Mouse (Mus musculus): ENCODE measurements around the gene Nebl. TPM values are rescaled to one million over a fixed set of nuclear protein-coding genes. Genes with fewer than 3 reads are reported as not detected.

Nebl gene
- 0.79 and 2.4 TPM in 2 replicates for polyA plus RNA-seq (2012; rRNA removed)

- no peaks in the 10 kb centered on the region for H3K36me3 ChIP-seq (ENCODE audit: control insufficient read depth, insufficient read depth, low read length)
- H3K4me1 ChIP-seq (ENCODE audit: control insufficient read depth, insufficient read depth, insufficient read length, low read length): peaks cover 2% of the 10 kb centered on the region; the same call in 1 of the 2 replicates
- no peak for TF ChIP-seq CTCF (IDR thresholded peaks at IDR 0.05; ENCODE audit: extremely low read depth, insufficient read length, insufficient replicate concordance, low read depth, low read length)
- no peak for TF ChIP-seq POLR2A (IDR thresholded peaks at IDR 0.05; ENCODE audit: low read depth, low read length)
- H3K27ac ChIP-seq (ENCODE audit: insufficient read depth, low read depth, low read length): no peak within 1 kb of the TSS
- 3% methylated on average over 59 of the region's 59 CpGs for WGBS
- peaks cover 16% of the 10 kb centered on the region for H3K27me3 ChIP-seq (ENCODE audit: control insufficient read depth, insufficient read depth, low read length)
- peak within 1 kb of the TSS; percentile 62 for H3K4me3 ChIP-seq (ENCODE audit: low read depth, low read length)
These were observed at the start of gene Nebl for GRCm38 (mm10) chr2:17730957-17731830. TSS of gene Nebl (minus strand) at chr2:17731464.

DNA sequence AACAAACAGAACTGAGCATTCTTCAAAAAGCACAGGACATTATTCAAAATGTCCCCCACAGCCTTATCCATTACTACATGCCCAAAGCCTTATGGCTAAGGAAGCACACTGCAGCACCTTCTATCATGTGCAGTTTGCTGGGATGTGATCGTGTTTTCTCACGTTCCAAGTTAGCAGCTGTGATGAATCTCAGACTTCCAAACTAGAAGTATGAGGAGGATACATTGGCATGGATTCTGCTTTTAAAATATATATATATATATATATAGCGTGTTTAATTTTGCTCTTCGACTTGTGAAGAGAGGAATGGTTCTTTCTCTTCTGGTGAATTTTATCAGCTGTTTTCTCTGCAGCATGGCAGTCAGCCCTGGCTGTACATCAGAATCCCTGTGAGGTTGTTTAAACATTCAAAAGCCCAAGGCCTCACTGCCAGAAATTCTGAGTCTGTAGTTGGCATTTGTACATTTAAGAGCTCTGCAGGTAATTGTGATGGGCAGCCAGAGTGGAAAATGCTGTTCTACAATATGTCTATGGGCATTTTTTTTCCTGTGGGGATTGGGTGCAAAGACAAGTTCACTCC is 39.1 kb upstream of the Nebl start:
- Histone ChIP-seq H3K36me3 (ENCODE audit: control insufficient read depth, insufficient read depth, low read length) (no peaks in the 10 kb centered on the region), H3K27me3 (ENCODE audit: control insufficient read depth, insufficient read depth, low read length) (no peaks in the 10 kb centered on the region), H3K27ac (ENCODE audit: insufficient read depth, low read depth, low read length) (no peak overlapping the region), H3K4me1 (ENCODE audit: control insufficient read depth, insufficient read depth, insufficient read length, low read length) (no peaks in the 10 kb centered on the region), H3K4me3 (ENCODE audit: low read depth, low read length) (no peak overlapping the region)
- 83% methylated on average over 4 of the region's 4 CpGs for WGBS
- TF ChIP-seq CTCF (IDR thresholded peaks at IDR 0.05; ENCODE audit: extremely low read depth, insufficient read length, insufficient replicate concordance, low read depth, low read length): no peak
- no peak for TF ChIP-seq POLR2A (IDR thresholded peaks at IDR 0.05; ENCODE audit: low read depth, low read length)

GRCm38 (mm10) chr2:17769242-17769755 is 38.0 kb upstream of the Nebl start:
- Histone ChIP-seq H3K27ac (ENCODE audit: insufficient read depth, low read depth, low read length) (no peak overlapping the region), H3K27me3 (ENCODE audit: control insufficient read depth, insufficient read depth, low read length) (no peaks in the 10 kb centered on the region), H3K4me1 (ENCODE audit: control insufficient read depth, insufficient read depth, insufficient read length, low read length) (no peaks in the 10 kb centered on the region), H3K36me3 (ENCODE audit: control insufficient read depth, insufficient read depth, low read length) (no peaks in the 10 kb centered on the region), H3K4me3 (ENCODE audit: low read depth, low read length) (no peak overlapping the region)
- WGBS: 26% methylated on average over 5 of the region's 5 CpGs
- TF ChIP-seq CTCF (IDR thresholded peaks at IDR 0.05; ENCODE audit: extremely low read depth, insufficient read length, insufficient replicate concordance, low read depth, low read length) (no peak), POLR2A (IDR thresholded peaks at IDR 0.05; ENCODE audit: low read depth, low read length) (no peak)

DNA sequence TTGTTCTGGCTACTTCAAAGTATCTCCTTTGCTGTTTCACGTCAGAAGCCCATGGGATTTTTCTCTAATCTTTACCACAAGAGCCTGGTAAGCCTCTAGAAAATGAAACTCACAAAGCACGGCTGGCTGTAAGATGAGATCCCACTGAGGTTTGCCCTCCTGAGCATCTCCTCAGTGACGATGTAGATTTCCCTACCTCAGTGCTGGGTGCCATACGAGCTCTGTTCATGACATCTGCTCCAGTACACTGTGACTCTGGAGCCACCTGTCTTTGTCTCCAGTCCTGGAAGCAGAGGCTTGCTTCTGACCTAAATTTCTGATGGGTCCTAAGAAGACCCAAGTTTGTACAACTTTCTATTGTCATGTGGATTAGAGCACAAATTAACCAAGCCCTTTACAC is 25.0 kb upstream of the Nebl start:
- no peaks in the 10 kb centered on the region for H3K4me1 ChIP-seq (ENCODE audit: control insufficient read depth, insufficient read depth, insufficient read length, low read length)
- H3K36me3 ChIP-seq (ENCODE audit: control insufficient read depth, insufficient read depth, low read length): no peaks in the 10 kb centered on the region
- TF ChIP-seq POLR2A (IDR thresholded peaks at IDR 0.05; ENCODE audit: low read depth, low read length): no peak
- TF ChIP-seq CTCF (IDR thresholded peaks at IDR 0.05; ENCODE audit: extremely low read depth, insufficient read length, insufficient replicate concordance, low read depth, low read length): no peak
- WGBS: 69% methylated on average over 4 of the region's 4 CpGs
- no peak overlapping the region for H3K27ac ChIP-seq (ENCODE audit: insufficient read depth, low read depth, low read length)
- no peaks in the 10 kb centered on the region for H3K27me3 ChIP-seq (ENCODE audit: control insufficient read depth, insufficient read depth, low read length)
- no peak overlapping the region for H3K4me3 ChIP-seq (ENCODE audit: low read depth, low read length)

GRCm38 (mm10) chr2:17742051-17742763 is 10.9 kb upstream of the Nebl start:
- TF ChIP-seq POLR2A (IDR thresholded peaks at IDR 0.05; ENCODE audit: low read depth, low read length) (no peak), CTCF (IDR thresholded peaks at IDR 0.05; ENCODE audit: extremely low read depth, insufficient read length, insufficient replicate concordance, low read depth, low read length) (no peak)
- Histone ChIP-seq H3K4me3 (ENCODE audit: low read depth, low read length) (no peak overlapping the region), H3K4me1 (ENCODE audit: control insufficient read depth, insufficient read depth, insufficient read length, low read length) (peaks cover 3% of the 10 kb centered on the region; the same call in 1 of the 2 replicates), H3K36me3 (ENCODE audit: control insufficient read depth, insufficient read depth, low read length) (no peaks in the 10 kb centered on the region), H3K27me3 (ENCODE audit: control insufficient read depth, insufficient read depth, low read length) (no peaks in the 10 kb centered on the region), H3K27ac (ENCODE audit: insufficient read depth, low read depth, low read length) (no peak overlapping the region)
- 30% methylated on average over 11 of the region's 11 CpGs for WGBS

GRCm38 (mm10) chr2:17741555-17741954 is 10.3 kb upstream of the Nebl start:
- 19% methylated on average over 16 of the region's 16 CpGs for WGBS
- Histone ChIP-seq H3K36me3 (ENCODE audit: control insufficient read depth, insufficient read depth, low read length) (no peaks in the 10 kb centered on the region), H3K4me1 (ENCODE audit: control insufficient read depth, insufficient read depth, insufficient read length, low read length) (peaks cover 3% of the 10 kb centered on the region; the same call in 1 of the 2 replicates), H3K27me3 (ENCODE audit: control insufficient read depth, insufficient read depth, low read length) (no peaks in the 10 kb centered on the region), H3K4me3 (ENCODE audit: low read depth, low read length) (no peak overlapping the region), H3K27ac (ENCODE audit: insufficient read depth, low read depth, low read length) (no peak overlapping the region)
- TF ChIP-seq POLR2A (IDR thresholded peaks at IDR 0.05; ENCODE audit: low read depth, low read length): no peak
- no peak for TF ChIP-seq CTCF (IDR thresholded peaks at IDR 0.05; ENCODE audit: extremely low read depth, insufficient read length, insufficient replicate concordance, low read depth, low read length)

Data from small intestine, adult 2 months (tissue).